Mouse (Mus musculus): ENCODE measurements at regions not wholly inside any gene's neighbourhood (a gene's known extent, or its start where the extent isn't known, plus 50 kb on each side); places are given as distances from the start of the nearest gene placed in this dataset.

DNA sequence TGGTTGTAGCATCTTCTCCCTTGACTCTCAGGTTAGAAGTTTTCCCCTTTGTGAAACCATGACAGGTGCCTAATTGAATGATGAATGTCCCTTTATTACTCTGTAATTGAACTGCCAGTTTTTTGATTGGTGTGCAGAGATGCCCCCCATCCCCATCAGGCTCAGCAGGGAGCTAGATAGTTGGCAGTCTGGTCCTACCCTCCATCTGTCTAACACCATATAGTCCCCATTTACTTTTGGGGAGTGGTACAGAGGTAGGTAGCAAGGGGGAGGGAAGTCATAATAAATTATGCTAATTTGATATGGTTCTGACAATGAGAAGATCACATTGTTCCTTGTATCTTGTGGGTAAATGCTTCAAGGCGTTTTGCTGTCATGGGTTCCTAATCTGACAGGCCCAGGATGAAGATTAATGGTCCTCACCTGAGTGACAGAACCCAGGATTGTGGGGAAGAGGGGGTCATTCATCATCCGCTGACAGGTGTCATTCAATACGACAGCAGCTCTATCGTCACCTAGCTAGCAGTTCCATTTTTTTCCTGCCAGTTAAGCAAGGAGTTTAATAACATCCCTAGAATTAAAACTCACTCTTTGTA lies 122.3 kb upstream of the Etaa1 start:
- Histone ChIP-seq H3K27ac (ENCODE audit: insufficient read depth, low read depth, low read length) (no peak overlapping the region), H3K4me3 (ENCODE audit: low read depth, low read length) (no peak overlapping the region), H3K4me1 (ENCODE audit: control insufficient read depth, insufficient read depth, insufficient read length, low read length) (no peaks in the 10 kb centered on the region), H3K27me3 (ENCODE audit: control insufficient read depth, insufficient read depth, low read length) (no peaks in the 10 kb centered on the region), H3K36me3 (ENCODE audit: control insufficient read depth, insufficient read depth, low read length) (no peaks in the 10 kb centered on the region)
- 68% methylated on average over 4 of the region's 4 CpGs for WGBS
- TF ChIP-seq CTCF (IDR thresholded peaks at IDR 0.05; ENCODE audit: extremely low read depth, insufficient read length, insufficient replicate concordance, low read depth, low read length) (no peak), POLR2A (IDR thresholded peaks at IDR 0.05; ENCODE audit: low read depth, low read length) (no peak)

DNA sequence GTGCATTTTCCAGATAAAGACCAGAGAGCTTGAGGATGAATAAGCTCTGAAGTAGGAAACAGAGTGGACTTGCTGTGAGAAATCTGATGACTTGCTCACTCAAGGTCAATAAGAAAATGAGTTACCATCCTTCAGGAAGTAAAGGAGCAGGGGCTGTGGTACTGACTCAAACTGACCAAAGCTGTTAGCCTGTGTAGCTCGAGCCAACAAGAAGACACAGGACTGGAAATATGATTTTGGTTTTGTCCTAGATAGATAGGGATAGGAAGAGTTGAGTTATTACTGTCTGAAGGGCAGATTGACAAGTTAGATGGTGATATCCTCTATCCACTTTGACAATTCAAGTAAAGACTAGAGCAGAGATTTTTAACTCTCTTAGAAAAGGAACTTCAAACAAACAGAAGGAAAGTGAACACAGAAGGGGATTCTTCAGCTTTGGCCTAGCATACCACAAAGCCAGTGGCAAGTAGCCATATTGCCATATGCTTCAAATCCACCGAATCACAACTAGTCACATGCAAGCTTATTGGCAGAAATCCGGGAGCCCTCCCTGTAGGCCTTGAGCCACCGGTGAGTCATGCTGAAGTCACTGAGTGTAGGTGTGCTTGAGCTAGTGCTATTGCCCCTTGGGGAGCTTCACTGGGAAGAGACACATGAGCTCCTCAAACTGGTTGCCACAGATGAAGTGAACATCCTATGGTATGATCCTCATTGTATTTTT lies 117.1 kb upstream of the Etaa1 start:
- TF ChIP-seq POLR2A (IDR thresholded peaks at IDR 0.05; ENCODE audit: low read depth, low read length): no peak
- no peak for TF ChIP-seq CTCF (IDR thresholded peaks at IDR 0.05; ENCODE audit: extremely low read depth, insufficient read length, insufficient replicate concordance, low read depth, low read length)
- Histone ChIP-seq H3K4me3 (ENCODE audit: low read depth, low read length) (no peak overlapping the region), H3K4me1 (ENCODE audit: control insufficient read depth, insufficient read depth, insufficient read length, low read length) (no peaks in the 10 kb centered on the region), H3K27ac (ENCODE audit: insufficient read depth, low read depth, low read length) (no peak overlapping the region), H3K27me3 (ENCODE audit: control insufficient read depth, insufficient read depth, low read length) (no peaks in the 10 kb centered on the region), H3K36me3 (ENCODE audit: control insufficient read depth, insufficient read depth, low read length) (no peaks in the 10 kb centered on the region)
- WGBS: 71% methylated on average over 4 of the region's 4 CpGs

DNA sequence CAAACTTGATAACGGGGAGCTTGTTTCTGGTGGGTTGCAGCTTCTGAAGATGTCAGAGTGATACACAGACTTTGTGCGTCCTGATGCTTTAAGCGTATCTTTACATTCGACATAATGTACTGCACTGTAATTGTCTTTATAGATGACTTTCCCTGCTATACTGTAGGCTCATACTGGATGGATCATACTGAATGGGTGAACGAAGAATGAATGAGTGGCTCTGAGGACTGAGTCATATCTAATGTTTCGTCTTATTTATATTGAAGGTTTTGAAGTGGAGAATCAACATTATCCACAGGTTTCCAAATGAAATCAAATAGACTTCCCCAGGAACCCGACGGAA lies 116.3 kb upstream of the Etaa1 start:
- Histone ChIP-seq H3K27me3 (ENCODE audit: control insufficient read depth, insufficient read depth, low read length) (no peaks in the 10 kb centered on the region), H3K27ac (ENCODE audit: insufficient read depth, low read depth, low read length) (no peak overlapping the region), H3K4me3 (ENCODE audit: low read depth, low read length) (no peak overlapping the region), H3K4me1 (ENCODE audit: control insufficient read depth, insufficient read depth, insufficient read length, low read length) (no peaks in the 10 kb centered on the region), H3K36me3 (ENCODE audit: control insufficient read depth, insufficient read depth, low read length) (no peaks in the 10 kb centered on the region)
- no peak for TF ChIP-seq POLR2A (IDR thresholded peaks at IDR 0.05; ENCODE audit: low read depth, low read length)
- no peak for TF ChIP-seq CTCF (IDR thresholded peaks at IDR 0.05; ENCODE audit: extremely low read depth, insufficient read length, insufficient replicate concordance, low read depth, low read length)
- WGBS: 71% methylated on average over 8 of the region's 8 CpGs

DNA sequence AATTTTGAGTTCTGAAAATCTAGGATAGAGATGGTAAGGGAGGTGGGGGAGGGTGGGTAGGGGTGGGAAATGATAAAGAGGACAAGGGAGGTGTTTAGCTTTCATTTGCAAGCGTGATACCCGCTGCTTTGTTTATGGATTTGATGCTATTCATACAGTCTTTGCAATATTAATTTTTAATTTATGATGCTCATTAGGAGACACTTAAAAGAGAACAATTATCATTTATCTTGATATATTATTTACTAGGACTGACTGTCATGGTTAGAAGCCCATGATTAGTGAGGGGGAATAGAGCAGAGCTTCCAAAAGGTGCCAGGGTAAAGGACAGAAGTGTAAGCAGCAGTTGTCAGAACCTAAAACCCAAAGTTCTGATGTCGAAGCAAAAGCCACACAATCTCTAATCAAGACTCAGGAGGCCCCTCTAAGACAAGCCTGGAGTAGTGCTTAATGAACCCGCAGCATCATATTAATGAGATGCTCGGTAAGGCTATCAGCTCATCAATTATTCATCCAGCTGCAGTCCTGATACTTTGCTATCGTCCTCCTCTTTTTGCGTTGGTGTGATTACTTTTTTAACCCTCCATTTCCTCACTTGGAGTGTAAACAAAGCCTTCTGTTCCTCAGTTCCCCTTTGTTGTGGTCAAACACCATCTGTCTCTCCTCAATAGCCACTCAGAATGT lies 115.8 kb upstream of the Etaa1 start:
- WGBS: 55% methylated on average over 7 of the region's 7 CpGs
- no peak overlapping the region for H3K27ac ChIP-seq (ENCODE audit: insufficient read depth, low read depth, low read length)
- no peak overlapping the region for H3K4me3 ChIP-seq (ENCODE audit: low read depth, low read length)
- no peaks in the 10 kb centered on the region for H3K36me3 ChIP-seq (ENCODE audit: control insufficient read depth, insufficient read depth, low read length)
- TF ChIP-seq CTCF (IDR thresholded peaks at IDR 0.05; ENCODE audit: extremely low read depth, insufficient read length, insufficient replicate concordance, low read depth, low read length): no peak
- no peak for TF ChIP-seq POLR2A (IDR thresholded peaks at IDR 0.05; ENCODE audit: low read depth, low read length)
- H3K4me1 ChIP-seq (ENCODE audit: control insufficient read depth, insufficient read depth, insufficient read length, low read length): no peaks in the 10 kb centered on the region
- H3K27me3 ChIP-seq (ENCODE audit: control insufficient read depth, insufficient read depth, low read length): no peaks in the 10 kb centered on the region

DNA sequence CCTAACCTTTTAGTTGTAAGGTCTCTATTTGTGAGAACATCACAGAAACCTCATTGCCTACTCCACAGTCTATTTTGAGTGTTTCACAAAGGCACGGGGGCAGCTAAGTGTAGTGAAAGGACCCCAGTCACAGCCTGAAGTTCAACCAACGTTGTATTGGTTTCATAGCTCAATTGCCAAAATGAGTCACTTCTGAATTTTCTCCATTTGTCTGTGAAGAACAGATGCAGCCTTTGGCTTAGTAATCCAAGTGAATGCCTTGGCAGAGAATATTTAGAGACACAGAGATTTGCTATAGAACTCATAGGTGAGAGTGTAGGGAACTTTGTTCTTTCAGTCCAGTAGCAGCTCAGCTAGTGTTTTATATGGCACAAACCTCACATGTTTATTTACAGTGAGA lies 114.4 kb upstream of the Etaa1 start:
- Histone ChIP-seq H3K4me3 (ENCODE audit: low read depth, low read length) (no peak overlapping the region), H3K27ac (ENCODE audit: insufficient read depth, low read depth, low read length) (no peak overlapping the region), H3K4me1 (ENCODE audit: control insufficient read depth, insufficient read depth, insufficient read length, low read length) (no peaks in the 10 kb centered on the region), H3K36me3 (ENCODE audit: control insufficient read depth, insufficient read depth, low read length) (no peaks in the 10 kb centered on the region), H3K27me3 (ENCODE audit: control insufficient read depth, insufficient read depth, low read length) (no peaks in the 10 kb centered on the region)
- WGBS: 56% methylated on average over 2 of the region's 2 CpGs
- TF ChIP-seq POLR2A (IDR thresholded peaks at IDR 0.05; ENCODE audit: low read depth, low read length) (no peak), CTCF (IDR thresholded peaks at IDR 0.05; ENCODE audit: extremely low read depth, insufficient read length, insufficient replicate concordance, low read depth, low read length) (no peak)

DNA sequence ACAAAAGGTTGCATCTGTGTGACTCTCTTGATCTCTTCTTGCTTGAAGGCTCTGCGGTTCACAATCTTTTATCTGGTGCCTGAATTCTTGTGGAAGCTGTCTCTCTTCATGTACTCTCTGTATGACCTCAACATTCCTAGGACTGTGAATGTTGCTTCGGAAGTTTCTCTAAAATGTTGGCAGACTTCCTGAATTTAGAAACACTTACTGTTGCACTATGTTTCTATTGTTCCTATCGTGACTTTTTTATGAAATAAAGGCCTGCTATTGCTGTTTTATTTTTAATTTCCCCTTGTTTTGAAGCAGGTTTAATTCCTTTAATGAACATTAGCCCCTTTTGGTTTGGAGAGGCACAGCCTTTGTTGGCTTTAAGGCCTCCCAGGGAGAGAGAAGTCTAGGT lies 114.0 kb upstream of the Etaa1 start:
- TF ChIP-seq CTCF (IDR thresholded peaks at IDR 0.05; ENCODE audit: extremely low read depth, insufficient read length, insufficient replicate concordance, low read depth, low read length) (no peak), POLR2A (IDR thresholded peaks at IDR 0.05; ENCODE audit: low read depth, low read length) (no peak)
- WGBS: 60% methylated on average over 3 of the region's 3 CpGs
- Histone ChIP-seq H3K27ac (ENCODE audit: insufficient read depth, low read depth, low read length) (no peak overlapping the region), H3K27me3 (ENCODE audit: control insufficient read depth, insufficient read depth, low read length) (no peaks in the 10 kb centered on the region), H3K4me3 (ENCODE audit: low read depth, low read length) (no peak overlapping the region), H3K36me3 (ENCODE audit: control insufficient read depth, insufficient read depth, low read length) (no peaks in the 10 kb centered on the region), H3K4me1 (ENCODE audit: control insufficient read depth, insufficient read depth, insufficient read length, low read length) (no peaks in the 10 kb centered on the region)

DNA sequence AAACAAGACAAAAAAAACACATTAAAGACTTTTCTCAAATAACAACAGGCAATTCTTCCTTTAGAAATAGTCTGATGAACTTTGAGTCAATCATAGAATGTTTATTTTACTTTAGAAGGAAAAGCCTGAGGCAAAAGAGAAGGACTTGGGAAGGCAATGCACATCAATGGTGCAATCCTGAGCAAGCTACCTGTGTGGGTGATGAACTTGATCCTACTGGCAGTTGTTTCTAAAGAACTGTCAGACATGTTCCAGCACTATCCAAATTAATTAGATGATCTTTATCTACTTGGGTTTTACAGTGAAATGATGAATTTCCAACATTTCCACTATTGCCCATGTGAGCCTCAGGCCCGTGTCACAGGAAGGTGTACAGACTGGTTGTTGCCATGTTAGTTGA lies 87.9 kb upstream of the Etaa1 start:
- Histone ChIP-seq H3K27me3 (ENCODE audit: control insufficient read depth, insufficient read depth, low read length) (no peaks in the 10 kb centered on the region), H3K4me3 (ENCODE audit: low read depth, low read length) (no peak overlapping the region), H3K4me1 (ENCODE audit: control insufficient read depth, insufficient read depth, insufficient read length, low read length) (no peaks in the 10 kb centered on the region), H3K27ac (ENCODE audit: insufficient read depth, low read depth, low read length) (no peak overlapping the region), H3K36me3 (ENCODE audit: control insufficient read depth, insufficient read depth, low read length) (no peaks in the 10 kb centered on the region)
- no peak for TF ChIP-seq POLR2A (IDR thresholded peaks at IDR 0.05; ENCODE audit: low read depth, low read length)
- no peak for TF ChIP-seq CTCF (IDR thresholded peaks at IDR 0.05; ENCODE audit: extremely low read depth, insufficient read length, insufficient replicate concordance, low read depth, low read length)
- 86% methylated on average over 1 of the region's 1 CpGs for WGBS
